Mouse (Mus musculus) B cell, adult 67 days (primary cell): ENCODE data around the gene Fah. TPM values are rescaled to one million over a fixed set of nuclear protein-coding genes. Genes with fewer than 3 reads are reported as not detected.

ENCODE experiments used
- total RNA-seq, 2 experiments: library from RNA; stranded (reverse); gene quantifications; 4 replicates each; pipeline ENCODE4 v1.2.4; 2023

The Fah gene
- 1 to 10 TPM; 3.0 to 3.3 TPM for total RNA-seq

GRCm38 (mm10) chr7:84606293-84606749 is at the start of gene Fah:
Fah (minus strand) TSS chr7:84606722.

Other genes starting within 250 kb of the Fah start
- gene Arnt2, start 196.5 kb downstream of the Fah start, total RNA-seq, result not detected
- gene Gm2115, start 77.8 kb downstream of the Fah start, total RNA-seq, result not detected
- gene Zfand6, start 83.2 kb upstream of the Fah start, total RNA-seq, result 100 to 1,000 TPM; 111 to 127 TPM
- not detected for gene Olfr291, start 246.8 kb upstream of the Fah start, total RNA-seq